Mouse (Mus musculus) skeletal muscle tissue, adult 2 months (tissue): ENCODE measurements around the gene Gm8279.
"Not testable (repeated sequence)": the region's sequence is repeated elsewhere in the genome, so short reads cannot be mapped to it uniquely, and the experiment has no call there.

Experiments used
- DNase-seq: peaks from one replicate; pipeline ENCODE4 v3.0.0-alpha.2; 2012; ENCODE audit warnings: low read depth, low spot score

Gm8279 gene

GRCm38 (mm10) chr14:5131219-5131618, at the start of gene Gm8279:
Gene Gm8279 (plus strand): TSS chr14:5131519.
- not testable (repeated sequence) for DNase-seq

GRCm38 (mm10) chr14:5164235-5164634, 32.9 kb downstream of the Gm8279 start, which contains the start of gene Gm3317:
Gene Gm3317 (plus strand): TSS chr14:5164535.
- DNase-seq: not testable (repeated sequence)

- not testable (repeated sequence) for DNase-seq
These were observed 54.2 kb downstream of the Gm8279 start, which contains the start of gene Gm8271 for GRCm38 (mm10) chr14:5185493-5185892. Gene Gm8271 (plus strand): TSS chr14:5185793.
